Mouse (Mus musculus): ENCODE results near the gene Psmd9.

DNA sequence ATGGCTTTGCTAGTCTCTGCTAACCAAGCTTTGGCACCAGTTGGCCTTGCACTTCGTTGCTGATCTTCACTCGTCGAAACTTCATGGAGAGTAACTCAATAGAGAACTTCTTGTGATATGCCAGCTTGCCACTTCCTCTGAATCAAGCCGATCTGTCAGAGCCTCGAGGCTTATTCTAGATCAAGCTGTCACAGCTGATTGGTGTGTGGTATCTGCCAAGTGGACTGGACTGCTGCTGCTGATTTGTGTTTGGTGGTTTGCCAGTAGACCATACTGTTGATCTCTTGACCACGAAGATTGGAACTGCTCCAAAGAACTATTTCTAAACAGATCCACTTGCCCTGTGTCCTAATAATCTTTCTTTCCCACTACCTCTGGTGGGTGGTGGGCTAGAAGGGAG, 22.2 kb downstream of the Psmd9 start:
- TF ChIP-seq CTCF (IDR thresholded peaks at IDR 0.05; ENCODE audit: low read depth) (no peak), EP300 (optimal IDR thresholded peaks at IDR 0.05) (no peak)
